Mouse (Mus musculus) ES-Bruce4 (cell line): Measurements from ENCODE around the gene Krt78. TPM values are rescaled to one million over a fixed set of nuclear protein-coding genes. Genes with fewer than 3 reads are reported as not detected.

ENCODE experiments used
- H3K27ac ChIP-seq: 2 replicates; pipeline ENCODE4 v1.5.1; 2012; ENCODE audit warnings: low read length, inconsistent platforms; ENCODE audit not compliant: insufficient read depth
- H3K27me3 ChIP-seq: 2 replicates; pipeline ENCODE4 v1.6.1; 2012; ENCODE audit warnings: mild to moderate bottlenecking, low read length, inconsistent platforms; ENCODE audit not compliant: control insufficient read depth, poor library complexity, insufficient read depth, severe bottlenecking
- H3K36me3 ChIP-seq: 2 replicates; pipeline ENCODE4 v1.6.1; 2012; ENCODE audit warnings: inconsistent platforms, mild to moderate bottlenecking, low read length, moderate library complexity; ENCODE audit not compliant: control insufficient read depth, poor library complexity, insufficient read depth, severe bottlenecking
- H3K4me1 ChIP-seq: one replicate; pipeline ENCODE4 v1.8.1; 2011; ENCODE audit warnings: low read length; ENCODE audit not compliant: control insufficient read depth, insufficient read depth
- H3K4me3 ChIP-seq: 2 replicates; pipeline ENCODE4 v1.5.1; 2011; ENCODE audit warnings: low read depth, mild to moderate bottlenecking, low read length
- H3K9ac ChIP-seq: 2 replicates; pipeline ENCODE4 v1.6.1; 2012; ENCODE audit warnings: low read depth, mild to moderate bottlenecking, inconsistent platforms; ENCODE audit not compliant: poor library complexity, severe bottlenecking
- H3K9me3 ChIP-seq: replicated peaks from 2 replicates; pipeline ENCODE4 v1.6.1; 2012; ENCODE audit warnings: mild to moderate bottlenecking, low read length, inconsistent platforms; ENCODE audit not compliant: control insufficient read depth, poor library complexity, insufficient read depth, severe bottlenecking
- CTCF ChIP-seq: IDR thresholded peaks from one replicate; pipeline ENCODE4 v1.8.1; 2011; ENCODE audit warnings: low read depth, low read length
- EP300 ChIP-seq: IDR thresholded peaks from 2 replicates; pipeline ENCODE4 v1.6.1; 2011; ENCODE audit warnings: low read depth, low read length; ENCODE audit not compliant: insufficient read depth
- POLR2A ChIP-seq: IDR thresholded peaks from one replicate; pipeline ENCODE4 v1.8.1; 2011; ENCODE audit warnings: low read length; ENCODE audit not compliant: insufficient read depth
- polyA plus RNA-seq: library from polyadenylated mRNA; stranded (reverse); fragments of >200 nt; gene quantifications from 2 replicates; pipeline ENCODE4 v1.2.4, GENCODE M21; 2011; ENCODE audit warnings: low read depth; ENCODE audit not compliant: missing spikeins, insufficient read depth, insufficient read length

Krt78 gene
- polyA plus RNA-seq, 1 experiment: not detected

- Histone ChIP-seq H3K36me3 (no peaks in the 10 kb centered on the region), H3K4me1 (peaks cover 7% of the 10 kb centered on the region), H3K9ac (no peak overlapping the region), H3K27me3 (no peaks in the 10 kb centered on the region), H3K4me3 (no peak overlapping the region), H3K27ac (no peak overlapping the region), H3K9me3 (no peaks in the 10 kb centered on the region)
- TF ChIP-seq CTCF (no peak), POLR2A (no peak), EP300 (no peak)
Measured at GRCm38 (mm10) chr15:101974083-101974845, 20.2 kb upstream of the Krt78 start.

GRCm38 (mm10) chr15:101973414-101974077 is 19.5 kb upstream of the Krt78 start:
- Histone ChIP-seq H3K27me3 (no peaks in the 10 kb centered on the region), H3K4me1 (peaks cover 7% of the 10 kb centered on the region), H3K36me3 (no peaks in the 10 kb centered on the region), H3K9me3 (no peaks in the 10 kb centered on the region), H3K9ac (no peak overlapping the region), H3K4me3 (no peak overlapping the region), H3K27ac (no peak overlapping the region)
- TF ChIP-seq EP300 (no peak), POLR2A (no peak), CTCF (peak; percentile 95)

GRCm38 (mm10) chr15:101970536-101970935 is 16.4 kb upstream of the Krt78 start:
- Histone ChIP-seq H3K4me1 (peaks cover under 1% of the 10 kb centered on the region), H3K27ac (no peak overlapping the region), H3K36me3 (no peaks in the 10 kb centered on the region), H3K9ac (no peak overlapping the region), H3K9me3 (no peaks in the 10 kb centered on the region), H3K27me3 (no peaks in the 10 kb centered on the region), H3K4me3 (no peak overlapping the region)
- TF ChIP-seq CTCF: peak; percentile 78
- TF ChIP-seq EP300: no peak
- no peak for TF ChIP-seq POLR2A

GRCm38 (mm10) chr15:101966808-101967207 is 12.7 kb upstream of the Krt78 start:
- no peaks in the 10 kb centered on the region for H3K4me1 ChIP-seq
- no peak for TF ChIP-seq POLR2A
- TF ChIP-seq EP300: no peak
- TF ChIP-seq CTCF: no peak
- no peak overlapping the region for H3K27ac ChIP-seq
- H3K27me3 ChIP-seq: no peaks in the 10 kb centered on the region
- no peak overlapping the region for H3K9ac ChIP-seq
- no peaks in the 10 kb centered on the region for H3K36me3 ChIP-seq
- no peaks in the 10 kb centered on the region for H3K9me3 ChIP-seq
- H3K4me3 ChIP-seq: no peak overlapping the region

GRCm38 (mm10) chr15:101958891-101959290 is 4.8 kb upstream of the Krt78 start:
- Histone ChIP-seq H3K4me3 (no peak overlapping the region), H3K9ac (no peak overlapping the region), H3K27me3 (no peaks in the 10 kb centered on the region), H3K9me3 (no peaks in the 10 kb centered on the region), H3K4me1 (no peaks in the 10 kb centered on the region), H3K36me3 (no peaks in the 10 kb centered on the region), H3K27ac (no peak overlapping the region)
- no peak for TF ChIP-seq EP300
- no peak for TF ChIP-seq POLR2A
- no peak for TF ChIP-seq CTCF
